Mouse (Mus musculus): ENCODE data around the gene Cish. TPM values are rescaled to one million over a fixed set of nuclear protein-coding genes. Genes with fewer than 3 reads are reported as not detected.

The Cish gene
- total RNA-seq (2014; rRNA removed) (2.7 and 4.0 TPM in 2 replicates), polyA plus RNA-seq (2015; fragmentation: Nextera tagmentation; extraction: Ambion mirVana) (11.2 and 12.2 TPM in 2 replicates)

DNA sequence AAGGTAGTCTGAATTCAATTTTAAA, at the start of gene Cish:
TSS of gene Cish (plus strand) at position 11 of the 25 bp plus-strand sequence.
- H3K9me3 ChIP-seq (ENCODE audit: low read length) = no peaks in the 10 kb centered on the region
- H3K4me1 ChIP-seq (ENCODE audit: insufficient read depth) = peaks cover 16% of the 10 kb centered on the region
- peak within 1 kb of the TSS; percentile 72 for H3K4me2 ChIP-seq (ENCODE audit: low read depth)
- H3K4me3 ChIP-seq (ENCODE audit: low read depth, low read length) = peak within 1 kb of the TSS; percentile 66
- no peak for DNase-seq
- peak within 1 kb of the TSS; percentile 52 for H3K9ac ChIP-seq
- peaks cover 1% of the 10 kb centered on the region; the same call in 1 of the 2 replicates for H3K36me3 ChIP-seq (ENCODE audit: insufficient read depth)
- no peak for ATAC-seq
- H3K27me3 ChIP-seq (ENCODE audit: insufficient read depth, low read length) = no peaks in the 10 kb centered on the region
- no peak for TF ChIP-seq CTCF (IDR thresholded peaks at IDR 0.05; ENCODE audit: low read depth)
- peak within 1 kb of the TSS; percentile 45; the same call in 1 of the 2 replicates for H3K27ac ChIP-seq (ENCODE audit: low read depth, low read length)

DNA sequence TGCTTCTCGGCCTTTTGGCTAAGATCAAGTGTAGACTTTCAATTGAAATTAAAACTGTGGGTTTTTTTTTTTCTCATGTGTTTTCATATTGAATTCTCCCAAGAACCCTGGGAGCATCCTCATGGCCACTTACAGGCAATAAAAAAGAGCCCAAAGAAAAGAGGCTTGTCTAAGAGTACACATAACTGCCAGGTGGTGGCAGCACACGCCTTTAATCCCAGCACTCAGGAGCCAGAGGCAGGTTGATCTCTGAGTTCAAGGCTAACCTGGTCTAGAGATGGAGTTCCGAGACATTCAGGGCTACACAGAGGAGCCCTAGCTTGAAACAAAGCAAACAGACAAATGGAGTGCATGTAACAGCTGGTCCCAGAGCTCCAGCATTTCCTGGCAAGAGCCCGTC, 49.7 kb upstream of the Cish start:
- no peak for DNase-seq
- ATAC-seq = no peak
- Histone ChIP-seq H3K4me3 (ENCODE audit: low read depth, low read length) (no peak overlapping the region), H3K27ac (ENCODE audit: low read depth, low read length) (no peak overlapping the region), H3K4me2 (ENCODE audit: low read depth) (no peak overlapping the region), H3K27me3 (ENCODE audit: insufficient read depth, low read length) (no peaks in the 10 kb centered on the region), H3K9me3 (ENCODE audit: low read length) (no peaks in the 10 kb centered on the region), H3K4me1 (ENCODE audit: insufficient read depth) (peaks cover 9% of the 10 kb centered on the region), H3K9ac (no peak overlapping the region), H3K36me3 (ENCODE audit: insufficient read depth) (no peaks in the 10 kb centered on the region)
- WGBS = 68% methylated on average over 4 of the region's 4 CpGs
- TF ChIP-seq CTCF (IDR thresholded peaks at IDR 0.05; ENCODE audit: low read depth) = peak; percentile 52

DNA sequence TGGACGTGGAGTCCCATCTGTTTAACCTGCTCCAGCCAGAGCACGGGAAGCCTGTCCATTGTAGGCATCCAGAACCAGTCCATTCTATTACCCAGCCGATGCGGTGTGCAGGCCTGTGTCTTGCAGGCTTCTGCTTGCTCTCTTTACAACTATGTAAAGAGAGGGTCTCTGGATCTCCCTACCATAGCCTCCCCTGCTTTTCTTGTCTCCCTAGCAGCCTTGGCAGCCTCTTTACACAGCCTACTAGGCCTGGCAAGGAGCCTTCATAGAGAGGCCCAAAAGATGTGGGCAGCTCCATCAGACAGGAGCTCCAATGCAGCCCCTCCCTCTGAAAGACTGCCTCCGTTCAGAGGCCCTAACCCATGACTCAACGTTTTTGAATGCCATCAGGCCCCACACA, 46.7 kb upstream of the Cish start:
- no peak overlapping the region for H3K9ac ChIP-seq
- peaks cover 27% of the 10 kb centered on the region for H3K4me1 ChIP-seq (ENCODE audit: insufficient read depth)
- H3K9me3 ChIP-seq (ENCODE audit: low read length) = no peaks in the 10 kb centered on the region
- ATAC-seq (peak; percentile 32; the same call in 1 of the 2 replicates), DNase-seq (no peak)
- H3K27me3 ChIP-seq (ENCODE audit: insufficient read depth, low read length) = no peaks in the 10 kb centered on the region
- no peak overlapping the region for H3K4me3 ChIP-seq (ENCODE audit: low read depth, low read length)
- H3K4me2 ChIP-seq (ENCODE audit: low read depth) = no peak overlapping the region
- no peak overlapping the region for H3K27ac ChIP-seq (ENCODE audit: low read depth, low read length)
- no peak for TF ChIP-seq CTCF (IDR thresholded peaks at IDR 0.05; ENCODE audit: low read depth)
- 57% methylated on average over 6 of the region's 6 CpGs for WGBS
- no peaks in the 10 kb centered on the region for H3K36me3 ChIP-seq (ENCODE audit: insufficient read depth)

DNA sequence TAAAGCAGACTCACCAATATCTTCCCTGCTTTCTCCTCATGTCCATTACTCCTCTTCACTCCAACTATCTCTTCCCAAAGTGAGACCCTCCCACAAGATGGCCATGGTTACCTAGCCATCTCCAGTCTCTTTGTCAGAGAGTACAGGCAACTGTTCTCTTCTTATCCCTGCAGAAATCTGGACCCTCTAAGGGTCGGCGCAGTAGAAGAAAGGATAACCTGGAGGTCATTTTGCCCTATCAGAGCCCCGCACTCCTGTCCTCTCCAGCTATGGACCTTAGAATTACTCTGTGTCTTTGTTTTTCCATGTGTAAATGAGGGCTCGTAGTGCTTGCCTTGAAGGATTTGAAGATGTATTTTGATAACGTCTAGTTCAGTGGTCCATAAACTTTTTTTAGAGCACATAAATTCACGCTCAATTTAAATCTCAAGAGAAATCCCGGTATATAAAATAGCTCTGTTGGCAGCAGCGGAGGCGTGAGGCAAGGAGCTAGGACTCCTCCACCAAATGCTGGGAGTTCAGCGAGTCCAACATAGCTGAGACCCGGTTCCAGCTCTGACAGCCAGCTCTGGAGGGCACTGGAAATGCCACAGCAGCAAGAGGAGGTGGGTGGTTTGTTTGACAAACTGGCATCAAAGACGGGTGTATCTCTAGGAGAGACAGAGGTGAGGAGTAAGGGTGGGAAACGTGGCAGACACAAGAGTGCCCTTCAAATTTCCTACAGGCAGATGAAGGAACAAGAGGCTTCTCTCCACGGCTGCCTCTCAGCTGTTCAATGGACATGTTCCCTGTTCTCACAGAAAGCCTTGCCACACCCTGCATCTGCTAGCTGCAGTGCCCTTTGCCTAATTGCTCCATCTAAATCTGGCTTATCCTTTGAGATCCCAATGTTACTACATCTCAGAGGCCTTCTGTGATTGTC, 45.1 kb upstream of the Cish start:
- no peak for ATAC-seq
- no peaks in the 10 kb centered on the region for H3K9me3 ChIP-seq (ENCODE audit: low read length)
- no peak for DNase-seq
- H3K36me3 ChIP-seq (ENCODE audit: insufficient read depth) = no peaks in the 10 kb centered on the region
- peak overlapping the region; percentile 68 for H3K27ac ChIP-seq (ENCODE audit: low read depth, low read length)
- 64% methylated on average over 14 of the region's 14 CpGs for WGBS
- H3K4me2 ChIP-seq (ENCODE audit: low read depth) = no peak overlapping the region
- H3K27me3 ChIP-seq (ENCODE audit: insufficient read depth, low read length) = no peaks in the 10 kb centered on the region
- no peak overlapping the region for H3K9ac ChIP-seq
- H3K4me1 ChIP-seq (ENCODE audit: insufficient read depth) = peaks cover 35% of the 10 kb centered on the region
- H3K4me3 ChIP-seq (ENCODE audit: low read depth, low read length) = no peak overlapping the region
- TF ChIP-seq CTCF (IDR thresholded peaks at IDR 0.05; ENCODE audit: low read depth) = no peak

DNA sequence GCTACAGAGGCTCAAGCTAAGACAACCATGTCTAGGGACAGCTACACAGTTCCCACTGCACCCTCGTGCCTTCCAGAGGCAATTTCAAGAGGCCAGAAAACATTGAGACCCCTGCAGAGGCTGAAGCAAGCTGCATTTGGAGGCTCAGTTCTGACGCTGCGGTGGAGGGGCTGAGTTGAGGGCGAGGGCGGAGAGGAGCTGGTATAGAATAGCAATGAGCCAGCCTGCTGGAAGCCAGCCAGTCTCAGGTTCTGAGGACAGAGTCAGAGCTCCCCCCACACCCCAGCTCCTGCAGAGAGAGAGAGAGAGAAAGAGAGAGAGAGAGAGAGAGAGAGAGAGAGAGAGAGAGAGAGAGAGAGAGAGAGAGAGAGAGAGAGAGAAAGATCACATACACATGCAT, 43.7 kb upstream of the Cish start:
- Histone ChIP-seq H3K4me2 (ENCODE audit: low read depth) (no peak overlapping the region), H3K36me3 (ENCODE audit: insufficient read depth) (no peaks in the 10 kb centered on the region), H3K4me3 (ENCODE audit: low read depth, low read length) (no peak overlapping the region), H3K9ac (no peak overlapping the region), H3K27ac (ENCODE audit: low read depth, low read length) (peak overlapping the region; percentile 37), H3K9me3 (ENCODE audit: low read length) (no peaks in the 10 kb centered on the region), H3K27me3 (ENCODE audit: insufficient read depth, low read length) (no peaks in the 10 kb centered on the region), H3K4me1 (ENCODE audit: insufficient read depth) (peaks cover 35% of the 10 kb centered on the region)
- peak; percentile 65 for ATAC-seq
- WGBS = 2% methylated on average over 5 of the region's 5 CpGs
- TF ChIP-seq CTCF (IDR thresholded peaks at IDR 0.05; ENCODE audit: low read depth) = 0 out of 2 replicates have a peak, but pooled peaks have one; percentile 4
- DNase-seq = peak; percentile 71

DNA sequence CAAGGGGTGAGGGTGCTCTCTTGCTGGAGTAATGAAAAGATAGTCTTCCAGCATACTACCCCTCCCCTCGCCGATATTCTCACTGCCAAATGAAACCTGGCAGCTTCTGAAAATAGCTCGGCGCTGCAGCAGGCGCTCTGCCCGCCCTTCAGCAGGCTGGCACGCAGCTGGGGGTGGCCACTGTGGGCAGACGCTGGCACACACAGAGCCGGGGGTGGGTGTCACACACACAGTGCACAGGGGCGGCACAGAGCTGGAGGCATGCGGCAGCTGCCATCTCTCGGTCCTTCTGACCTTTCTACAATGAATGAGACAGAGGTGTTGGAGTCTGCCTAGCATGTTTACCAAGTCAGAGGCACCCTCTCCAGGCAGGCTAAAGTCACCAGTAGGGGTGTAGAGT, 41.4 kb upstream of the Cish start:
- Histone ChIP-seq H3K4me3 (ENCODE audit: low read depth, low read length) (no peak overlapping the region), H3K27me3 (ENCODE audit: insufficient read depth, low read length) (no peaks in the 10 kb centered on the region), H3K36me3 (ENCODE audit: insufficient read depth) (no peaks in the 10 kb centered on the region), H3K4me2 (ENCODE audit: low read depth) (peak overlapping the region; percentile 36), H3K9me3 (ENCODE audit: low read length) (no peaks in the 10 kb centered on the region), H3K27ac (ENCODE audit: low read depth, low read length) (peak overlapping the region; percentile 66), H3K4me1 (ENCODE audit: insufficient read depth) (peaks cover 40% of the 10 kb centered on the region), H3K9ac (peak overlapping the region; percentile 23; the same call in 1 of the 2 replicates)
- peak; percentile 23 for TF ChIP-seq CTCF (IDR thresholded peaks at IDR 0.05; ENCODE audit: low read depth)
- 21% methylated on average over 12 of the region's 12 CpGs for WGBS
- ATAC-seq (peak; percentile 89), DNase-seq (peak; percentile 81)

DNA sequence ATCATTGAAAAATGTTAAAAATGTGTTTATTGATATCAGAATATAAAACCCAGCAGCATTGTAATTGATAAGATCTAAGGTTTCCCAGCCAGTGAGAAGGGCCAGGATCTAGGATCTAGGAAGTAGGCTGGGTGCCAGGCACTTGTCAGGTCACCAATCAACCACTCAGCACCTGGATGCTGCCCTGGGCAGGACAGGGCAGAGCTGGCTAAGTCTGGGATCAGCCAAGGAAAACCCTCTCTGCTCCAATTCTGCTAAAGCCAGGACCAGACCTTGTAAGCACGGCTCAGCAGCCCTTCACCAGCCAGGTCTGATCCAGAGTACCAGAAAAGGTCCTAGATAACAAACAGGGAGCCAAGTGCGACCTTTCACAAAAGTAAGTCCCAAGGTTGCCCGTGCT, 40.9 kb upstream of the Cish start:
- ATAC-seq (no peak), DNase-seq (no peak)
- no peak overlapping the region for H3K4me2 ChIP-seq (ENCODE audit: low read depth)
- no peaks in the 10 kb centered on the region for H3K27me3 ChIP-seq (ENCODE audit: insufficient read depth, low read length)
- no peaks in the 10 kb centered on the region for H3K36me3 ChIP-seq (ENCODE audit: insufficient read depth)
- H3K9me3 ChIP-seq (ENCODE audit: low read length) = no peaks in the 10 kb centered on the region
- no peak overlapping the region for H3K9ac ChIP-seq
- no peak overlapping the region for H3K4me3 ChIP-seq (ENCODE audit: low read depth, low read length)
- 81% methylated on average over 3 of the region's 3 CpGs for WGBS
- TF ChIP-seq CTCF (IDR thresholded peaks at IDR 0.05; ENCODE audit: low read depth) = no peak
- H3K4me1 ChIP-seq (ENCODE audit: insufficient read depth) = peaks cover 42% of the 10 kb centered on the region
- H3K27ac ChIP-seq (ENCODE audit: low read depth, low read length) = peak overlapping the region; percentile 66; the same call in 1 of the 2 replicates
